Mouse (Mus musculus) retina, embryonic 14.5 days (tissue): ENCODE data around the gene Ankle1.
A peak's percentile ranks its signal among the peaks of the same experiment; 100 is the strongest.

ENCODE experiments used
- DNase-seq: peaks from one replicate; pipeline ENCODE4 v3.0.0-alpha.2; 2015; ENCODE audit warnings: low spot score

Ankle1 gene

GRCm38 (mm10) chr8:71381971-71382961 is 23.5 kb upstream of the Ankle1 start:
- peak; percentile 83 for DNase-seq

- DNase-seq, result no peak
These were observed 22.4 kb upstream of the Ankle1 start for GRCm38 (mm10) chr8:71383396-71383795.

GRCm38 (mm10) chr8:71383860-71384259 is 21.9 kb upstream of the Ankle1 start:
- DNase-seq, result no peak

GRCm38 (mm10) chr8:71385212-71385835 is 20.5 kb upstream of the Ankle1 start:
- no peak for DNase-seq

- DNase-seq, result no peak
These were observed 17.5 kb upstream of the Ankle1 start for GRCm38 (mm10) chr8:71388267-71388666.

GRCm38 (mm10) chr8:71391696-71392095 is 14.1 kb upstream of the Ankle1 start:
- no peak for DNase-seq

GRCm38 (mm10) chr8:71392391-71392790 is 13.4 kb upstream of the Ankle1 start:
- no peak for DNase-seq

GRCm38 (mm10) chr8:71392871-71393270 is 12.9 kb upstream of the Ankle1 start:
- no peak for DNase-seq

- DNase-seq, result no peak
These were observed 11.3 kb upstream of the Ankle1 start for GRCm38 (mm10) chr8:71394481-71394880.

GRCm38 (mm10) chr8:71395071-71395470 is 10.7 kb upstream of the Ankle1 start:
- no peak for DNase-seq

GRCm38 (mm10) chr8:71395629-71396028 is 10.2 kb upstream of the Ankle1 start, which contains the start of gene Ushbp1:
Ushbp1 (minus strand) TSS chr8:71395802.
- no peak for DNase-seq

GRCm38 (mm10) chr8:71396639-71397305 is 9.0 kb upstream of the Ankle1 start, which contains the start of gene Babam1:
Babam1 (plus strand) TSS chr8:71396861.
- DNase-seq, result peak; percentile 93

- no peak for DNase-seq
These were observed 8.1 kb upstream of the Ankle1 start for GRCm38 (mm10) chr8:71397701-71398100.

GRCm38 (mm10) chr8:71400826-71401225 is 5.0 kb upstream of the Ankle1 start:
- DNase-seq, result no peak

- DNase-seq, result no peak
These were observed 4.4 kb upstream of the Ankle1 start for GRCm38 (mm10) chr8:71401454-71401853.

- no peak for DNase-seq
These were observed 3.3 kb upstream of the Ankle1 start for GRCm38 (mm10) chr8:71402446-71402964.

GRCm38 (mm10) chr8:71403107-71403885 is 2.5 kb upstream of the Ankle1 start:
- DNase-seq, result no peak

- no peak for DNase-seq
These were observed 1.8 kb upstream of the Ankle1 start for GRCm38 (mm10) chr8:71404011-71404410.

GRCm38 (mm10) chr8:71404951-71405351 is 859 bp upstream of the Ankle1 start:
- DNase-seq, result peak; percentile 24

GRCm38 (mm10) chr8:71406099-71407015 is 547 bp downstream of the Ankle1 start:
- DNase-seq, result peak; percentile 84
